ENCODE assay signal across 9 mouse cellular contexts in genomic region chr11:77501392-77501791, GRCm38 (mm10). TPM values are rescaled to one million over a fixed set of nuclear protein-coding genes. Genes with fewer than 3 reads are reported as not detected.
A peak's percentile ranks its signal among the peaks of the same experiment; 100 is the strongest.
DNase-seq lines count a peak whose midpoint lies in the region; ATAC-seq and TF ChIP-seq lines count a peak whose summit lies in the region.
"Had no signal": no experiment of that assay in that cellular context is flagged by ENCODE, and none has a peak within 500 bp of the region (broad histone marks: within the 10 kb centered on the region; RNA-seq: fewer than 3 reads in every experiment).

No protein-coding gene starts in this region.

- ATAC-seq in kidney, embryonic 14.5 days (ENCODE audit: low FRiP score, low TSS enrichment) = no peak

- peak; percentile 86 for TF ChIP-seq CTCF in layer of hippocampus, adult 2 months (conservative IDR thresholded peaks at IDR 0.05)

- intact Hi-C loops in gastrocnemius, postnatal 14 days (cut with DNase I; ENCODE audit: low total_unique reads) = loop anchor here (10.0 kb wide), 1 partner anchor 123 kb away; no protein-coding TSS in a partner anchor

- H3K27me3 ChIP-seq in kidney, embryonic 14.5 days (ENCODE audit: control insufficient read depth, insufficient read depth, low read length) = no peaks in the 10 kb centered on the region
- H3K27me3 ChIP-seq: limb, embryonic 12.5 days had no signal

- WGBS in kidney, embryonic 14.5 days = 34% methylated on average over 5 of the region's 5 CpGs

- no peak overlapping the region for H3K9ac ChIP-seq in kidney, embryonic 14.5 days (ENCODE audit: low read depth, low read length)

- H3K4me1 ChIP-seq in kidney, embryonic 14.5 days (ENCODE audit: control insufficient read depth, insufficient read depth, low read length) = peaks cover 17% of the 10 kb centered on the region

- H3K4me2 ChIP-seq in kidney, embryonic 14.5 days (replicated peaks; ENCODE audit: low read depth, low read length) = no peak overlapping the region
- H3K4me2 ChIP-seq: limb, embryonic 12.5 days had no signal

- no peaks in the 10 kb centered on the region for H3K9me3 ChIP-seq in kidney, embryonic 14.5 days (ENCODE audit: control insufficient read depth, low read length)
- H3K9me3 ChIP-seq: limb, embryonic 12.5 days had no signal

- H3K27ac ChIP-seq in kidney, embryonic 14.5 days (ENCODE audit: low read depth, low read length) = no peak overlapping the region
- H3K27ac ChIP-seq in layer of hippocampus, adult 2 months = peak overlapping the region; percentile 82
- H3K27ac ChIP-seq: limb, embryonic 12.5 days had no signal

- DNase-seq in kidney, adult 18-20 months = peak; percentile 84
- DNase-seq in R1 (ENCODE audit: low read depth, low spot score) = peak; percentile 81
- DNase-seq in cerebellum, postnatal 36 days = peak; percentile 83 to 86
- peak; percentile 77 for DNase-seq in gastrocnemius, postnatal 14 days
- peak; percentile 82 to 85 for DNase-seq in layer of hippocampus, adult 2 months (ENCODE audit: low spot score in 2 of 2)
- DNase-seq in mesoderm, embryonic 11.5 days (ENCODE audit: low read depth, low spot score) = peak; percentile 80
- DNase-seq in spleen, postnatal 14 days (ENCODE audit: low spot score in 2 of 2) = peak; percentile 51 to 72

- H3K4me3 ChIP-seq in kidney, embryonic 14.5 days (ENCODE audit: low read length) = no peak overlapping the region
- no peak overlapping the region; the same call in 1 of the 2 replicates for H3K4me3 ChIP-seq in layer of hippocampus, adult 2 months
- H3K4me3 ChIP-seq: limb, embryonic 12.5 days had no signal

- peaks cover 71% of the 10 kb centered on the region for H3K36me3 ChIP-seq in kidney, embryonic 14.5 days (ENCODE audit: control insufficient read depth, insufficient read depth, low read length)

RNA-seq across cellular contexts. Expression of gene Git1, which starts 8.0 kb away (rescaled TPM):
- polyA plus RNA-seq in kidney, embryonic 14.5 days (2014; fragmentation: Nextera tagmentation; extraction: Ambion mirVana) = 18.1 and 19.3 TPM in 2 replicates
- total RNA-seq in gastrocnemius, postnatal 14 days (2021) = 10 to 100 TPM; 23.0 to 25.9 TPM
- total RNA-seq in layer of hippocampus, adult 2 months (2021) = 100 to 1,000 TPM; 295 to 316 TPM

RNA-seq across cellular contexts. Expression of gene Ankrd13b, which starts 11.9 kb away (rescaled TPM):
- 6.8 and 8.6 TPM in 2 replicates for polyA plus RNA-seq in kidney, embryonic 14.5 days (2014; fragmentation: Nextera tagmentation; extraction: Ambion mirVana)
- total RNA-seq in gastrocnemius, postnatal 14 days (2021) = 1 to 10 TPM; 5.7 to 6.3 TPM
- 10 to 100 TPM; 80.1 to 81.7 TPM for total RNA-seq in layer of hippocampus, adult 2 months (2021)

RNA-seq across cellular contexts. Expression of gene Abhd15, which starts 13.5 kb away (rescaled TPM):
- polyA plus RNA-seq in kidney, embryonic 14.5 days (2014; fragmentation: Nextera tagmentation; extraction: Ambion mirVana) = 1.4 and 2.6 TPM in 2 replicates
- total RNA-seq in gastrocnemius, postnatal 14 days (2021) = under 1 TPM; 0.45 to 0.53 TPM
- 1 to 10 TPM; 1.4 to 1.7 TPM for total RNA-seq in layer of hippocampus, adult 2 months (2021)

RNA-seq across cellular contexts. Expression of gene Trp53i13, which starts 14.4 kb away (rescaled TPM):
- polyA plus RNA-seq in kidney, embryonic 14.5 days (2014; fragmentation: Nextera tagmentation; extraction: Ambion mirVana) = 36.9 and 37.4 TPM in 2 replicates
- 1 to 10 TPM; 6.0 to 6.3 TPM for total RNA-seq in gastrocnemius, postnatal 14 days (2021)
- total RNA-seq in layer of hippocampus, adult 2 months (2021) = 1 to 10 TPM; 5.7 to 7.4 TPM

RNA-seq across cellular contexts. Expression of gene Gm10392, which starts 17.6 kb away (rescaled TPM):
- polyA plus RNA-seq in kidney, embryonic 14.5 days (2014; fragmentation: Nextera tagmentation; extraction: Ambion mirVana) = not detected in 2 replicates
- not detected for total RNA-seq in gastrocnemius, postnatal 14 days (2021)
- not detected for total RNA-seq in layer of hippocampus, adult 2 months (2021)
- polyA plus RNA-seq: limb, embryonic 12.5 days had no signal

Comparison
In these comparisons a context has a peak if more than half of its experiments do, and no peak if none do; other contexts are left out.
1. RNA of gene Git1, which starts 8.0 kb away (total RNA-seq): 295 to 316 TPM in layer of hippocampus, adult 2 months; 23.0 to 25.9 TPM in gastrocnemius, postnatal 14 days; every median in the first group is over 10 times any median in the second.
2. RNA of gene Ankrd13b, which starts 11.9 kb away (total RNA-seq): 80.1 to 81.7 TPM in layer of hippocampus, adult 2 months; 5.7 to 6.3 TPM in gastrocnemius, postnatal 14 days; every median in the first group is over 10 times any median in the second.
3. Peak in every context shown above with its lines, with median percentiles within 50 percentile points of each other: DNase-seq.